Mouse (Mus musculus): ENCODE data around the gene Wdr27. TPM values are rescaled to one million over a fixed set of nuclear protein-coding genes. Genes with fewer than 3 reads are reported as not detected.
"Not testable (repeated sequence)": the region's sequence is repeated elsewhere in the genome, so short reads cannot be mapped to it uniquely, and the experiment has no call there.

Gene Wdr27
- polyA plus RNA-seq, 1 experiment from 2014 or later = 6.2 TPM

DNA sequence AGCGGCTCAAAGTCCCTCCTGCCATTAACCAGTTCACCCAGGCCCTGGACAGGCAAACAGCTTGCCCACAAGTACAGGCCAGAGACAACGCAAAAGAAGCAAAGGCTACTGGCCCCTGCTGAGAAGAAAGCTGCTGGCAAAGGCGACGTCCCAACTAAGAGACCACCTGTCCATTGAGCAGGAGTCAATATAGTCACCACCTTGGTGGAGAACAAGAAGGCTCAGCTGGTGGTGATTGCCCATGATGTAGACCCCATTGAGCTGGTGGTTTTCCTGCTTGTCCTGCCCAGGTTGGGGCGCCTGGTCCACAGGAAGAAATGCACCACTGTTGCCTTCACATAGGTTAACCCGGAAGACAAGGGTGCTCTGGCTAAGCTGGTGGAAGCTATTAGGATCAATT is 777 bp downstream of the Wdr27 start:
- H3K27me3 ChIP-seq (ENCODE audit: control insufficient read depth, insufficient read depth, low read length); ATAC-seq (ENCODE audit: insufficient number of reproducible peaks, insufficient read depth, low FRiP score, low read depth); H3K9me3 ChIP-seq (ENCODE audit: control insufficient read depth, low read depth, low read length); H3K27ac ChIP-seq (ENCODE audit: low read length): not testable (repeated sequence)
- WGBS = 60% methylated on average over 6 of the region's 6 CpGs
- H3K4me1 ChIP-seq (ENCODE audit: control insufficient read depth, insufficient read depth, low read length) = peaks cover 16% of the 10 kb centered on the region
- H3K4me3 ChIP-seq (ENCODE audit: low read depth, low read length) = peak overlapping the region; percentile 86
- peak overlapping the region; percentile 81 for H3K9ac ChIP-seq (replicated peaks; ENCODE audit: low read depth, low read length)
- peak overlapping the region; percentile 94 for H3K4me2 ChIP-seq (replicated peaks; ENCODE audit: low read depth, low read length)
- H3K36me3 ChIP-seq (ENCODE audit: control insufficient read depth, insufficient read depth, low read length) = peaks cover 17% of the 10 kb centered on the region

DNA sequence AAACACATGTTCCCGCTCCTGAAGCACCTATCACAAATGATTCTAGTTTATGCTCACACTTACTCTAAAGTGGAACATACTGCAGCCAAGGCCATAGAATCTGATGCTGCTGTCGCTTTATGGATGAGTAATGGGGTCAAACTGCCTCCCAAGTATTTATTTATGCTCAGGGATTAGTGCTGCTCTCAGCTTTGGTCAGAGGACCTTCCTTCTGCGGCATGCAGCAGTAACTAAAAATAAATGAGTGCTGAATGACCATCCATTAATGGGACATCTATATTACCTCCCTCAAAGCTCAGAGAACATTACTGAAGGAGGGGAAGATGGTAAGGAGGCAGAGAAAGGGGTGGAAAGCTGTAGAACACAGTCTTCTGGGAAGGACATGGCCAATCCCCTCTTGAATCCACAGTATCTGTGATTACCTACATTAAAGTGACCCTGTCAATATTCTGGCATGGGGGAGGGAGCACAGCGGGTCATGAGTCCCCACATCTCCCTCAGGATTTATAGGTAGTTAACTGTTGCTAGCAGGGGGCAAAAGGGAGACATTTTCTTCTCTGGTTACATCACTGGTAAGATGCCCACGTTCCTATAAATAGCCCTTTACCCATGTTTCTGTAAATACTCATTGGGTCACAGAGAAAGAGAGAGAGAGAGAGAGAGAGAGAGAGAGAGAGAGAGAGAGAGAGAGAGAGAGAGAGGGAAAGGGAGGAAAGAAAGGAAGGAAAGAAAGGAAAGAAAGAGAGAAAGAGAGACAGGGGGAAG is 6.9 kb downstream of the Wdr27 start:
- no peaks in the 10 kb centered on the region for H3K36me3 ChIP-seq (ENCODE audit: control insufficient read depth, insufficient read depth, low read length)
- 0 out of 2 replicates have a peak, but pooled peaks cover 3% of the 10 kb centered on the region for H3K4me1 ChIP-seq (ENCODE audit: control insufficient read depth, insufficient read depth, low read length)
- no peak for ATAC-seq (ENCODE audit: insufficient number of reproducible peaks, insufficient read depth, low FRiP score, low read depth)
- no peaks in the 10 kb centered on the region for H3K27me3 ChIP-seq (ENCODE audit: control insufficient read depth, insufficient read depth, low read length)
- no peaks in the 10 kb centered on the region for H3K9me3 ChIP-seq (ENCODE audit: control insufficient read depth, low read depth, low read length)
- H3K9ac ChIP-seq (replicated peaks; ENCODE audit: low read depth, low read length) = no peak overlapping the region
- no peak overlapping the region for H3K4me2 ChIP-seq (replicated peaks; ENCODE audit: low read depth, low read length)
- no peak overlapping the region for H3K4me3 ChIP-seq (ENCODE audit: low read depth, low read length)
- 37% methylated on average over 5 of the region's 5 CpGs for WGBS
- no peak overlapping the region for H3K27ac ChIP-seq (ENCODE audit: low read length)

DNA sequence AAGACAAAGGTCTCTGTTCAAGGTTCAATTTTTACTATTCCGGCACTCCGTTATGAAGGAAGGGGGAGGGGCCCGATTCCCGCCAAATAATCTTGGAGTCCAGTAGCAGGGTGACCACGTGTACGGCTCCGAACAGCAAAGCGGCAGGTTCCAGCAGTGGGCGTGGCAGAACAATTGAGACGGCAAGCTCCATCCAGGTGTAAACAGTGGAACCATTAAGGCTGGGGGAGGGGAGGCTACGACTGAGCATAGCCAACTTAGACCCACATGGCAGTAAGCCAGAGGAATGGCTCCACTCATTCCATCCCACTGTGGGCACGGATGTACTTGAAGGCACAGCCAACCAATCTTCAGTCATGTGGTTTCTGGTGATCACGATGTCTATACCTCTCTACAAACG is 7.7 kb downstream of the Wdr27 start:
- not testable (repeated sequence) for H3K4me1 ChIP-seq (ENCODE audit: control insufficient read depth, insufficient read depth, low read length); H3K4me3 ChIP-seq (ENCODE audit: low read depth, low read length); H3K36me3 ChIP-seq (ENCODE audit: control insufficient read depth, insufficient read depth, low read length); H3K27ac ChIP-seq (ENCODE audit: low read length); H3K4me2 ChIP-seq (replicated peaks; ENCODE audit: low read depth, low read length); H3K9ac ChIP-seq (replicated peaks; ENCODE audit: low read depth, low read length); H3K9me3 ChIP-seq (ENCODE audit: control insufficient read depth, low read depth, low read length); ATAC-seq (ENCODE audit: insufficient number of reproducible peaks, insufficient read depth, low FRiP score, low read depth); H3K27me3 ChIP-seq (ENCODE audit: control insufficient read depth, insufficient read depth, low read length)
- WGBS = 70% methylated on average over 14 of the region's 14 CpGs

DNA sequence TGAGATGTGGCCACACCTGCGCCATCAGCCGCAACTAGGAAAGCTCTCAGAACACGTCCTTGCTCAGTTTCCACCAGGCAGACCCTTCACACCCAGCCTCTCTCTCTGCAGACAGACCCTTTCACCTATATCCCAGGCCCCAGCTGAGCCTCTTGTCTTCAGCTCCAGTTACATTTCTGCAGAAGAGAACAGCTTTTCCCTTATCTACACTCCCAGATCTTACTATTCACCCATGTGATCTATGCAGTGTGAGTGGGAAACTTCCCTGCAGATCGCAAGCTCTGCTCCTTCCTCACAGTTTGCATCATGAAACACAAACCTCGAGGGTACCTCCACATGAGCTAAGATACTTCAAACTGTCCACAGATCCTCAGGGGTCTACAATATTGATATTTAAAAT is 11.5 kb downstream of the Wdr27 start:
- Histone ChIP-seq H3K27me3 (ENCODE audit: control insufficient read depth, insufficient read depth, low read length) (no peaks in the 10 kb centered on the region), H3K9ac (replicated peaks; ENCODE audit: low read depth, low read length) (no peak overlapping the region), H3K36me3 (ENCODE audit: control insufficient read depth, insufficient read depth, low read length) (no peaks in the 10 kb centered on the region), H3K9me3 (ENCODE audit: control insufficient read depth, low read depth, low read length) (no peaks in the 10 kb centered on the region), H3K4me1 (ENCODE audit: control insufficient read depth, insufficient read depth, low read length) (0 out of 2 replicates have a peak, but pooled peaks cover 3% of the 10 kb centered on the region), H3K4me3 (ENCODE audit: low read depth, low read length) (no peak overlapping the region), H3K4me2 (replicated peaks; ENCODE audit: low read depth, low read length) (no peak overlapping the region), H3K27ac (ENCODE audit: low read length) (no peak overlapping the region)
- 85% methylated on average over 5 of the region's 5 CpGs for WGBS
- ATAC-seq (ENCODE audit: insufficient number of reproducible peaks, insufficient read depth, low FRiP score, low read depth) = no peak

DNA sequence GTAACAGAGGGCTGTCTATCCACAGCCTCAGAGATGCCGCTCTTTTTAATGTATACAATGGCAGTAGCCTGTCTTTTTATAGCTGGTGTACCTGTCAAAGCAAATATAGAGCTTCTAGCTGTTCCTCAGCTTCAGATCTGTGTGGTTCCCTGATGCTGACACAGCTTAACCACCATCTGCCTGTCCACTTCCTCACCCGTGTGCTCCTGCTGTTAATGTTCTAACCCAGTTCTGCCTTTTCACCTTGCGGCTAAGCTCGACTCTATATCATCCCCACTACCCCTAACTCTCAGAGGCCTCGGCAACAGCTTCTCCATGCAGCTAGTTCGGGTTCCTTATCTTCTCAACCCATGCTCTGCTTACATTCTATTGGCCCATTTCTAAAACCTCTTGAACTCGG is 12.3 kb downstream of the Wdr27 start:
- H3K36me3 ChIP-seq (ENCODE audit: control insufficient read depth, insufficient read depth, low read length) = no peaks in the 10 kb centered on the region
- no peaks in the 10 kb centered on the region for H3K9me3 ChIP-seq (ENCODE audit: control insufficient read depth, low read depth, low read length)
- no peaks in the 10 kb centered on the region for H3K4me1 ChIP-seq (ENCODE audit: control insufficient read depth, insufficient read depth, low read length)
- H3K4me2 ChIP-seq (replicated peaks; ENCODE audit: low read depth, low read length) = no peak overlapping the region
- H3K9ac ChIP-seq (replicated peaks; ENCODE audit: low read depth, low read length) = no peak overlapping the region
- H3K27ac ChIP-seq (ENCODE audit: low read length) = no peak overlapping the region
- no peak overlapping the region for H3K4me3 ChIP-seq (ENCODE audit: low read depth, low read length)
- WGBS = 84% methylated on average over 7 of the region's 7 CpGs
- H3K27me3 ChIP-seq (ENCODE audit: control insufficient read depth, insufficient read depth, low read length) = no peaks in the 10 kb centered on the region
- no peak for ATAC-seq (ENCODE audit: insufficient number of reproducible peaks, insufficient read depth, low FRiP score, low read depth)

GRCm38 (mm10) chr17:14928631-14929030 is 14.3 kb downstream of the Wdr27 start:
- H3K4me2 ChIP-seq (replicated peaks; ENCODE audit: low read depth, low read length) = no peak overlapping the region
- H3K9me3 ChIP-seq (ENCODE audit: control insufficient read depth, low read depth, low read length) = no peaks in the 10 kb centered on the region
- 65% methylated on average over 5 of the region's 5 CpGs for WGBS
- H3K27me3 ChIP-seq (ENCODE audit: control insufficient read depth, insufficient read depth, low read length) = no peaks in the 10 kb centered on the region
- H3K36me3 ChIP-seq (ENCODE audit: control insufficient read depth, insufficient read depth, low read length) = no peaks in the 10 kb centered on the region
- no peak overlapping the region for H3K4me3 ChIP-seq (ENCODE audit: low read depth, low read length)
- no peak overlapping the region for H3K9ac ChIP-seq (replicated peaks; ENCODE audit: low read depth, low read length)
- no peaks in the 10 kb centered on the region for H3K4me1 ChIP-seq (ENCODE audit: control insufficient read depth, insufficient read depth, low read length)
- no peak overlapping the region for H3K27ac ChIP-seq (ENCODE audit: low read length)
- ATAC-seq (ENCODE audit: insufficient number of reproducible peaks, insufficient read depth, low FRiP score, low read depth) = no peak

GRCm38 (mm10) chr17:14927644-14928218 is 15.2 kb downstream of the Wdr27 start:
- no peaks in the 10 kb centered on the region for H3K36me3 ChIP-seq (ENCODE audit: control insufficient read depth, insufficient read depth, low read length)
- no peak overlapping the region for H3K27ac ChIP-seq (ENCODE audit: low read length)
- no peaks in the 10 kb centered on the region for H3K9me3 ChIP-seq (ENCODE audit: control insufficient read depth, low read depth, low read length)
- H3K4me3 ChIP-seq (ENCODE audit: low read depth, low read length) = no peak overlapping the region
- H3K4me2 ChIP-seq (replicated peaks; ENCODE audit: low read depth, low read length) = no peak overlapping the region
- ATAC-seq (ENCODE audit: insufficient number of reproducible peaks, insufficient read depth, low FRiP score, low read depth) = no peak
- H3K27me3 ChIP-seq (ENCODE audit: control insufficient read depth, insufficient read depth, low read length) = no peaks in the 10 kb centered on the region
- H3K4me1 ChIP-seq (ENCODE audit: control insufficient read depth, insufficient read depth, low read length) = no peaks in the 10 kb centered on the region
- WGBS = 75% methylated on average over 8 of the region's 8 CpGs
- no peak overlapping the region for H3K9ac ChIP-seq (replicated peaks; ENCODE audit: low read depth, low read length)

DNA sequence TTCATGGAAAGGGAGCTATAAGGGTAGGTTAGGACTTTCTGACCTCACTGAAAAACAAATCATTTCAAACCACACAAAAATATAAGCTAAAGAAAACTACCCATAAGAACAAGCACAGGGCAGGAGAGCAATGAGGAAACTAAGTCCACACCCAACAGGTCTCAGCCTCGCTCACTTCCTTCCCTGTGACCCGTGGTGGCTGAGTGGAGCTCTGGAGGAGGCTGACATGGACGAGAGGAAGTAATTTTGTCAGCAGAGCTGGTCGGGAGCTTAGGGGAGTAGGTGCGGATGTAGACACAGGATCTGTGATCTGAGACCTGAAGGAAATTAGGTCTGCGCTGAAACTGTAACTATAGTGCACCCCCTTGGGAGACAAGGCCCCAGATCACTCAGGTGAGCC is 21.4 kb downstream of the Wdr27 start:
- no peaks in the 10 kb centered on the region for H3K27me3 ChIP-seq (ENCODE audit: control insufficient read depth, insufficient read depth, low read length)
- no peaks in the 10 kb centered on the region for H3K4me1 ChIP-seq (ENCODE audit: control insufficient read depth, insufficient read depth, low read length)
- WGBS = 69% methylated on average over 6 of the region's 6 CpGs
- no peak for ATAC-seq (ENCODE audit: insufficient number of reproducible peaks, insufficient read depth, low FRiP score, low read depth)
- H3K4me2 ChIP-seq (replicated peaks; ENCODE audit: low read depth, low read length) = no peak overlapping the region
- H3K27ac ChIP-seq (ENCODE audit: low read length) = no peak overlapping the region
- H3K9me3 ChIP-seq (ENCODE audit: control insufficient read depth, low read depth, low read length) = no peaks in the 10 kb centered on the region
- no peak overlapping the region for H3K4me3 ChIP-seq (ENCODE audit: low read depth, low read length)
- H3K36me3 ChIP-seq (ENCODE audit: control insufficient read depth, insufficient read depth, low read length) = no peaks in the 10 kb centered on the region
- H3K9ac ChIP-seq (replicated peaks; ENCODE audit: low read depth, low read length) = no peak overlapping the region

DNA sequence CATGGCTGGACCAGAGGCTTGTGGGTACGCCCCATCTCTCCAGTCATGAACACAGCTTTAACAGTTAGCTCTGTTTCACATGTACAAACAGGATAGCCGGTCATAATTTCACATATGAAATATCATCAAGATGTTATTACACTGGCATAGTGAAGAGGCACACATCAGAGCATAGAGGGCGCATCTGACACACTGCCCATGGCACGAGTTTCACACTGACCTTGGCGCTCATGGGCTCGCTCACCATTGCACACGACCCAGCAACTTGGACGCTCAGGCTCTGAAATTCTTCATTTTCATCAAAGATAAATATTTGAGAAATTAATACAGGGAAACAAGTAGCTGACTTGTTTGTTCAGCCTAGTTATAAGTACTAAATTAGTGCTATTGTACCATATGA is 25.1 kb downstream of the Wdr27 start:
- Histone ChIP-seq H3K4me3 (ENCODE audit: low read depth, low read length) (no peak overlapping the region), H3K9me3 (ENCODE audit: control insufficient read depth, low read depth, low read length) (no peaks in the 10 kb centered on the region), H3K27ac (ENCODE audit: low read length) (no peak overlapping the region), H3K36me3 (ENCODE audit: control insufficient read depth, insufficient read depth, low read length) (no peaks in the 10 kb centered on the region), H3K4me2 (replicated peaks; ENCODE audit: low read depth, low read length) (no peak overlapping the region), H3K4me1 (ENCODE audit: control insufficient read depth, insufficient read depth, low read length) (no peaks in the 10 kb centered on the region), H3K27me3 (ENCODE audit: control insufficient read depth, insufficient read depth, low read length) (no peaks in the 10 kb centered on the region), H3K9ac (replicated peaks; ENCODE audit: low read depth, low read length) (no peak overlapping the region)
- ATAC-seq (ENCODE audit: insufficient number of reproducible peaks, insufficient read depth, low FRiP score, low read depth) = no peak
- 88% methylated on average over 8 of the region's 8 CpGs for WGBS

Data from stomach, embryonic 14.5 days (tissue).